Mouse (Mus musculus) ovary, postnatal 14 days (tissue): ENCODE results near the gene Aox2.

ENCODE experiments used
- DNase-seq: peaks from one replicate; pipeline ENCODE4 v3.0.0; 2022; ENCODE audit warnings: low spot score

The Aox2 gene

DNA sequence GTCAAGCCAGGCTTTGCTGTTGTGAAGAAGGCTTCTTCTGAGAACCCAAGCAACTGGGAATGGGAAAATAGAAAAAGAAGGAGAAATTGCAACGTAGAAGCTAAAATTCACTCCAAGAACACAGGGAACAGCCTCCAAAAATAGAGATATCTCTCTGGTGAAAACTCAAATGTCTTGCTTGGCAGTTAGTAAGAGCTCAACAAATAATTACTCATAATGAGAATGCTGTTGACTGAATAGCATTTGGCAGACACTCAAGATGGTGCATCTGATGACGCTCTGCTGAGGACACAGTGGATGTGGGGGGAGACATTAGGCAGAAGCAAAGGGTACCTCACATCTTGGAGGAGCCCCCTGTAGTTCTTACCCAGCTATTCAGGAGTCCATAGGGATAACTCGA is 10.0 kb downstream of the Aox2 start:
- no peak for DNase-seq

DNA sequence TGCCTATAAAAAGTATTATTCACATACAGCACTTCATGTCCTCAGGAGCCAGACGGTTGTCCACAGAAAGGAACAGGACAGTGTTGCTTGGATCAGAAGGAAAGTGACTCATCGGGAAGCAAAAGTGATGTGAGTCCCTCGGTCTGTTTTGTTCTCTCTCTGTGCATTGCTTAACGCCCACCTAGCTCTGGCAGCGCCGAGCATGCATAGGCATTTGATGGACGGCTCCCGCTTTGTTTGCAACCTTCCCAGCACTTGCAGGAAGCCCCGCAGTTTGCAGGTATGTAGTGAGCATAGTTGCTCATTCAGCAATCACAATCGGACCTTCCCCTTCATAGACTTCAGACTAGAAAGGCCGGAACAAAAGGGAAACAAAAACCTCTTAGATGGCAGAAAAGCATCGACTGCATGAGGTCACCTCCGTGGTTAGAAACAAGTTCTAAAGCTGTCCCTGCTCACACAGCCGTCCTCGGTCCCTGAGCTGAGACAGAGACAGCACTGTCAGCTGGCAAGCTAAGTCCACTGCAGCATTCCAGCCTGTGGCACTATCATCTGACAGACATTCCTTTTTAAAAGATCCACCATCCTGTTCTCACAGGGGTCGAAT is 11.8 kb downstream of the Aox2 start:
- DNase-seq: no peak

DNA sequence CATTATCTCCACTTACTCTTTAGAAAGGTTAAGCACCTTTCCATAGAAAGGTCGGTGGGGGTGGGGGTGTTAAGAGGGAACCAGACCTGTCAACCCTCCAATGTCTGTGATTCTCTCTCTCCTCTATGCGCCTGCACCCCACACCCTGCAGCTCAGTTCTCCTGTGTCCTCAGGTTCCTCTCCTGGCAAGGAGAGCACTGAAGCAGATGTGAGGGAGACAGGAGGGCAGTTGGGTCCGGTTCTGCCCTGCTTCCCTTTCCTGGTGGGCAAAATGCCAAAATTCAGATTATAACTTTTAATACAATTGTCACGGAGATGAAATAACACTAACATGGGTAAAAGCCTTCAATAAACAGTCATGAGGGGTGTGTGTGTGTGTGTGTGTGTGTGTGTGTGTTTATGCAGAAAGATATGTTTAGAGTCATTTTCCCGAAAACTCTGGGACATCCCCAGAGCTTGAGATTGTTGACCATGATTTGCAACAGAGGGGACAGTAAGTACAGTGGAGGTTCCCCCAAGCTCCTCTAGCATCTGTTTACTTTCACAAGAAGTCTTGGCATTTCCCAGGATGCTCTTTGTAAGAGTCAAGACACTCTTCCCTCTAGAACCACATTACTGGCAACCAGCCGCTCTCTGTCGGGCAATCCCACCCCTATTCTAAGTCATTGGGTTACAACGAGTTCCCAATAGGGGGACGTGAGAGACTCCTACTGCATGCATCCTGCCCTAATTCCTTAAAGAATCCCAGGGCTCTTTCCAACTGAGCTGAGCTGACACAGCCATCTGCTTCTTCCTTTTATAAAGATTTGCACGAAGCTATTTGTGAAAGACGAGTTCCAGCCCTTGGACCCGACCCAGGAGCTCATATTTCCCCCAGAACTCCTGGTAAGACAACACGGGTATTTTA is 13.5 kb downstream of the Aox2 start:
- no peak for DNase-seq

DNA sequence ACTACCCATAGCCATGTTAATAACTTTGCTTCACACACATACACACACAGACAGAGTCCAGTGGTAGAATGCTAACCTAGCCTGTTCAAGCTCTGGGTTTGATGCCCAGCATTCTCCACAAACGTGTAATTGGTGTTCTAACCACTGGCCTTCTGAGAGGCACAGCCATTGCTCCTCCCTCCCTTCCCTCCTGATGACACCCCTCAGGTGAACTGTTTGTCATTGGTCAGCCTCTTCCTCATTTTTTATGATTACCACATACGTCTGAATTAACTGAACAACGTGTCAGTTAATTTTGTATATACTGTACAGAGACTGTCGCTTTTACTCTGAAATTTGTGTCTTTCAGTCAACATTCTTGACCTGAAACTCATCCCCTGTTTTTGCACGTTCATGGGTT is 16.6 kb downstream of the Aox2 start:
- DNase-seq: no peak

DNA sequence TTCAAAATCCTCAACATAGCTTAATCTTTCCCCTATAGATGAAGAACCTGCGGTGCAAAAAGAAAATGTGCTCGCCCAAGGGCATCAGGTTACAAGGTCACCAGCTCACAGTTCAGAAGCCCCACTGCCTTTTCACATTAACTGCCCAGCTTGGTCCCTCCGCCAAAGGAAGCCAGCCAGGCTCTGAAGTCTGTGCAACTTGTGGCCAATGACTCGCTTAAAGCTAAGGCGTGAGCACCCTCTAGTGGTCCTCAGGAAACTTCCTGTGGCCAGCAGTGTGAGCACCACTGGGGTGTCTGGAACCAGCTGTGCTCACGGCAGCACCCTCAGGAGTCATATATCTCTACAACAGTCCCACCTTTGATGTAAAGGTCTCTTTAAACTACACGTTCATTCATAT is 18.2 kb downstream of the Aox2 start:
- peak; percentile 62 for DNase-seq

DNA sequence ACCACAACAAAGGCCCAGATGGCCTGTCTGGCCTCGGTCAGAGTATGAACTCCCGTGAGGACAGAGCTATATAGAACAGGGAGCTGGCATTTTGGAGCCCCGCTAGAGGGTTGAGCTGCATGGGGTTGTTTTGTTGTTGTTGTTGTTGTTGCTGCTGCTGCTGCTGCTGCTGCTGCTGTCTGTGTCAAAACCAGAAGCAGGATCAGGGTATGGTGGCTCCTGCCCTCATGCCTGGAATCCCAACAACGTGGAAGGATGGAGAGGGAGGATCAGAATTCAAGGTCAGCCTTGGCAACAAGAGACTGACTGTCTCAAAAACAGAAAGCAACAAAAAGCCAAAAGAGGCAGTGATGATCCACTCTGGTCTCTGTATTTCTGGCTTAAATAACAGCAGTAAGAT is 18.7 kb downstream of the Aox2 start:
- DNase-seq: no peak

DNA sequence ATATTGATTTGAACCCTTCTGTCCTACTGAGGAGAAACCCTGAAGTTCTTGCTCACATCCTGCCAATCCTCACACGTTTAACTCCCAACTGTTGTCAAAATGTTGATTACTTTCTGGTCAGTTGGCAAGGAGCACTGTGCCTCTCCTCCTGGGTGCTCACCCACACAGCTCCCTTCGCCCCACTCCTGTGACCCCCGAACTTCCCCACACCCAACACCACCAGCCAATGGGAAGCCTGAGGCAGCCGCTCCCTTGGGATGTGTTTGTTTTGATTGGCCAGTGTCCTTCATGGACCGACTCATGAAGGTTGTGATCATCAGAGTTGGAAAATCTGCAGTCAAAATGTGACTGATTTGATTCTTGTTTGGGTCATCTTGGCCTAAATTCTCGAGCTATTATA is 20.2 kb downstream of the Aox2 start:
- DNase-seq: no peak

DNA sequence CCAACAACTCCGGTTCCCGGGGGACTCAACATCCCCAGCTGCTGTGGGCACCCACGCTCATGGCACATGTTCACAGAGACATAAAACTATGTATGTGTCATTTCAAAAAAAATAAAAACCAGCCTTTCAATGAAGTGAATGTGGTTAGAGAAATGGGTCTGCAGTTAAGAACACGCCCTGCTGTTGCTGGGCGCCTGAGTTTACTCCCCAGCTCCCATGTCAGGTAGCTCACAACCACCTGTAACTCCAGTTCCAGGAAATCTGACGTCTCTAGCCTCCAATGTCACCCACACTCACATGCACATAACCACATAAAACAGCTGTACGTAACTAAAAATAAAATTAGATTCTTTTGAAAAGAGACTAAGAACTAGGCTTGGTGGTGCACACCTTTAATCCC is 22.9 kb downstream of the Aox2 start:
- DNase-seq: no peak

DNA sequence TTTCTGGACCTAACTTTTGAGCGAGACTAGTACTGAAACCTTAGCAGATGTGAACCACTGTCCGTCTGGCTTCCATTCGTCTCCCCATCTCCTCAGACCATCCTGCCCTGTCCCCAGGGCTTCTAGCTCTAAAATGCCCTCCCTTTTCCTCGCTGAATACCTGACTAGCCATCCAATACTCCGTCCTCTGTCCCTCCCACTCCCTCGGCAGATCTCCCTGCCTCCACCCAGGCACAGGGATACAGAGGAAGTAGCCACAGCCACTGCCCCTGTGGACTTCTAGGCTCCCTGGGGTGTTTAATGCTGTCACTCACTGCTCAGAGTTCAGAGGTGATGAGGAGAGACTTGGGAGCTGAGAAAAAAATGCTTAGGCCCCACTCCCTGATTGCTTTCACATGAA is 23.9 kb downstream of the Aox2 start:
- no peak for DNase-seq

DNA sequence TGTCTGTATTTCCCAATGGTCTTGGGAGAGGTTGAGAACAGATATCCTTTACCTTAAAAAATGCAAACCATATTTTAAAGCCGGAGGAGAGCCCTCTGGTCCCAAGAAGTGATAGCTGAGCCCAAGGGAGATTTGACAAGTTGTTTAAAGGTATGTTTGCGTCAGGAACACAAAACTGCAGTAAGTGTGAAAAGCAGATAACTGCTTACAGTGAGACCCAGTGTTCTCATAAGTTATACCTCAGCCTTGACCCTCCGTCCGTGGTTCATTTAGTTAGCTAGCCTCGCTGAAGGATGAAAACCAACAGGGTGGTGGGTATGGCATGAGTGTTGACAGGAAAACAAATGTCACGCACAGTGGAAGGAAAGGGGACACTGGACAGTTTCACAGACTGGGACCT is 24.9 kb downstream of the Aox2 start:
- no peak for DNase-seq

DNA sequence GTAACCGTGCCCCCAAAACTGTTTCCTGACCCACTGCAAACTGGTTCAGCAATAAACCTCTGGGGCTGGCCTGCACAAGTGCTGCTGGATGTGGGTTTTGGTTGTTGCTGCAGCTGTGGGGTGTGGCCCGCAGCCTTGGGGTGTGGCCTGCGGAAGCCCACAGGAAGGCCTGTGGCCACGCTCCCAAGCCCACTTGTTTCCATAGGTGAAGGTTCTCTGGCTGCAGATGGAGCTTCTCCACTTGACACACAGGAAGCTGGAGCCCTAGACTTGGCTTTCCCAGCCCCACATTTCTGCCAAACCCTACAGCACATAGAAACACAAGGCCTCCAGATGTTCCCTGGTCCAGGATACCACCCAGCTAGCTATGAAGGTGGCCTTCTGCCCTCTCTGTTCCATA is 25.6 kb downstream of the Aox2 start:
- DNase-seq: no peak

DNA sequence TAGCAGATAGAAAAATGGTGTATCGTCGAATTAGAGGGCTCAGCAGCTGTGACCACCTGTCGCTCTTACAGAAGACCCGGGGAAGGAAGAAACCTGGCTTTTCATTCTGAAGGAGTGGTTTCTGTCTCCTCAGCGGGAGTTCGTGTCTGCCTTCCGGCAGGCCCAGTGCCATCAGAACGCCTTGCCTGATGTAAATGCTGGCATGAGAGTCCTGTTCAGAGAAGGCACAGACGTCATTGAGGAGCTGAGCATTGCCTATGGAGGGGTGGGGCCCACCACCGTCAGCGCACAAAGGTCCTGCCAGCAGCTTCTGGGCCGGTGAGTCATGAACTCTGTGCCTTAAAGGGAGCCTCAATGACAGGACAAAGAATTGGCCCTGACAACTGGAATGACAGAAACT is 26.2 kb downstream of the Aox2 start:
- no peak for DNase-seq

DNA sequence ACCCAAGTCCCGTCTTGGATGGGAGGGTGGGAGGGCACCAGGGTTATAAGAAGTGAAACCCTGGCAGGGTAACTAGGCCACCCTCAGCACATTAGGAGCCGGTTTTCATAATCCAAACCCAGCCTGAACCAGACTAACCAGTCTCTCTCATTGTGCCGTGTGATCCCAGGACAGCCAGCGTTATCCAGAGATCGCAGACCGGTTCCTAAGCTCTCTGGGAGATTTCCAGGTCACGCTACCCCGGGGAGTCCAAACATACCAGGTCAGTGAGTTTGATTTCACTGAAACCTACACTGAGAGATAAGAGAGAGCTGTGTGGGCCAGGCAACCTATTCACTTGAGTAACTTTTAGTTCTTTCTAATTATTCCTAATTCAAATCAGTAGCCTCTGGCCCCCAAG is 29.1 kb downstream of the Aox2 start:
- DNase-seq: no peak

DNA sequence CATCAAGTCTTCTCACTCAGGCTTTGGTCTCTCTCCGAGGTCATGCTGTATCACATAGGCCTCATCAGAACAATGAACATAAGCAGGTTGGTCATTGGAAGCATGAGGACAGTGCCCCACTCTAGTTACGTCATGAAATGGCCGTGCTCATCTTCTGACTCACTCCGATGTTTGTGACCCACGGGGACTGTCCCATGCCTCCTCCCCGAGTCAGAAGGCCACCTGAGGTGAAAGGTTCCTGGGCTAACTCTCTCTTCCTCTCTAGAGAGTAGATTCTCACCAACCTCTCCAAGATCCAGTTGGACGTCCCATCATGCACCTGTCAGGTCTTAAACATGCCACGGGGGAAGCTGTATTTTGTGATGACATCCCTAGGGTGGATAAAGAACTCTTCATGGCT is 30.5 kb downstream of the Aox2 start:
- no peak for DNase-seq

DNA sequence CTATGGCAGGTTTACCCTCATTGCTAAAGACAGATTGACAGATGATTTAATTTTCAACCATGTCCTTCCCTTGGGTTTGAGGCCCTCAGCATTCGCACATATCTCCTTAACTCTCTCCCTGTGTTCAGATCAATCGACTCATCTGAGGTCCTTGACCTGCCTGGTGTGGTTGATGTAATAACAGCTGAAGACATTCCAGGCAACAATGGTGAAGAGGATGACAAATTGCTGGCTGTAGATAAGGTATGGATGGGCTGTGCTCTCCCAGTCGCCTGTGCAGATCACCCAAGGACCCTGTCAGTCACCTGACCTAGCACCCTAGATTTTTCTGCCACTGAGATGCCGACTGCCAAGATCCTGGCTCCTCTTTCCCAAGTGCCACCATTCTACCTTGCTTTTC is 31.7 kb downstream of the Aox2 start:
- DNase-seq: no peak

DNA sequence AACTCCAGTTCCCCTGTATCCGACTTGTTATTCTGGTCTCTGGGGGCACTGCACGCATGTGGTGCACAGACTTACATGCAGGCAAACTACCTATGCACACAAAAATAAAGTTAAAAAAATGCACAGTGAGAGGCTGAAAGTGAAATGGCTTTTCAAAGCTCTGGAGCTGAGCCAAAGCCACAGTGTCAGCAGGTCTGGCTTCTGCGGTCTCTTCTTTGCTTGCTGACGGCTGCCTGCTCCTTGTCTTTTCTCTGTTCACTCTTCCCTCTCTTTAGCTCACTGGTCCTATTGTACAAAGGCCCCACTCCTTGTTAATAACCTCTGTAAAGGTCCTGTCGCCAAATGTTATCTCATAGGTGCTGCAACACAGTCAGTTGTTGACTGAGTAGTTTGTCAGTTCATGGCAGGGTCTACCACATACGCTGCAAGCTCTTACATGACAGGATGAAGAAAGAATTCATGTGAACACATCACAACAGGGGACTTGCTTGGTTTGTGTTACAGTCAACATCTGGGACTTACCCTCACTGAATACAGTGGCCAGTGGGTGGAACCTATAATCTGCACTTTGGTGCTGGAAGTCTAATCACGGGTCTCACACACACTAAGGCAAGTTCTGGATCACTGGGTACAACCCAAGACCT is 33.2 kb downstream of the Aox2 start:
- no peak for DNase-seq

DNA sequence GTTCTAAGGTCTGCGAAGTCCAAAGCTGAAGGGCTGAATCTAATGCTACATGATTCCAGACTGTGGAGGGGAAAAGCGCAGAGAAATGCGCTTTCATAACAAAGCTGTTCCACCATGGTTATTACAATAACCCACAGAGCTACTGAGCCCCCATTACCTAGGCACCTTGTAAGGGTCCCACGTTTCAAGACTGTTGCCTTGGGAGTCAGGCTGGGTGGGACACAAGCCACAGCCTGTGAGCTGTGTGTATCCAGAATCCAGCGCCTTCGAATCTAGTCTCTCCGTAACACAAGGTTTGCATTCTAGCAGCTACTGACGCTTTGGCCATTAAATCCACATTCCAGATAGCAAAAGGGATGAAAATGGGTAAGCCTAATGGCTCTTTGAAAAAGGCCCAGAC is 35.0 kb downstream of the Aox2 start:
- no peak for DNase-seq

DNA sequence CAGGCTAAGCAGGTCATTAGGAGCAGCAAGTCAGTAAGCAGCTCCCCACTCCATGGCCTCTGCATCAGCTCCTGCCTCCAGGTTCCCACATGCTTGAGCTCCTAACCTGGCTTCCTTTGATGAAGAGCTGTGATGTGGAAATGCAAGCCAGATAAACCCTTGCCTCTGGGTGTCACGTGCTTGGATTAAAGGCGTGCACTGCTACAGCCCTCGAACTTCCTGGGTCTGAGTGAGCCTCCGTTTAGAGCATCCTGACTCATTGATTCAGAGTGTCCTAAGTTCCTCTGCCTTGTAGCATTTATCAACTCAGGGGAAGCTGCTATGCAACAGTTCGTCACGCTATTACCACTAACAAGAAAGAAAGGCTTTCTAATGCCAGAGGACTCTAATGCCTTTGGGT is 37.4 kb downstream of the Aox2 start:
- no peak for DNase-seq

DNA sequence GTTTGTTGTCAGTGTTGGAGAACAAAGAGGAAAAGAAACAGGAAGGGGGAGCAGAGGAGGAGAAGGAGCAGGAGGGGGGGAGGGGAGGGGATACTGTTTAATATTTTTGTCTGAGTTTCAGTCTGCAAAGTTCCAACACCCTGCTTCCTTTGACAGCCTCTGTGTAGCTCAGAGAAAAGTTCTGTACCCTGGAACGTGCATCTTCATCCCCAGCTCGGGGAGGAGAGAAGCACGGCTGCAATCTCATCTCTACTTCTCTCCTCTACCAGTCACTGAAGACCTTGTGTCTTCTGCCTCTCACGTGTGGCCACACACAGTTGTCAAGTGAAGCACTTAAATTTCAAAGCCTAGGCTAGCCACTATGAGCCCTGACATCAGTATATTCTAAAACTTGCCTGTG is 55.1 kb downstream of the Aox2 start:
- no peak for DNase-seq

DNA sequence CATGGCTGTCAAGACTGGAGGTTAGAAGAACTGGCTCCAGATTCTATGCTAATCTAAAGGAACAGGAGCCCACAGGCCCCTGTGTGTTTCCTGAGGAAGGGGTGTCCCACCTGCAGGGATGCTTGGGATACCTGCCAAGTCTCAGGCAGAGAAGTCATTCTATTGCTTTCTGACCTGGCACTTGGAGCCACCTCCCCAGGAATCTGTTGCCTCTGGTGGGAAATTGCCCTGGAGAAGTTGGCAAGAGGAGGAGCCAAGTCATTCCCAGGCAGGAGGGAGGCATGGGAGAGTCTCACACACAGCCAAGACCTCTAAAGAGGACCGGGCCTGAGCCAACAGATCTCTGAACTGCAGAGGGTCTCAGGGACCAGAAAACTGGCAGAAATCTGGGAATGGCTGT is 61.8 kb downstream of the Aox2 start:
- no peak for DNase-seq

DNA sequence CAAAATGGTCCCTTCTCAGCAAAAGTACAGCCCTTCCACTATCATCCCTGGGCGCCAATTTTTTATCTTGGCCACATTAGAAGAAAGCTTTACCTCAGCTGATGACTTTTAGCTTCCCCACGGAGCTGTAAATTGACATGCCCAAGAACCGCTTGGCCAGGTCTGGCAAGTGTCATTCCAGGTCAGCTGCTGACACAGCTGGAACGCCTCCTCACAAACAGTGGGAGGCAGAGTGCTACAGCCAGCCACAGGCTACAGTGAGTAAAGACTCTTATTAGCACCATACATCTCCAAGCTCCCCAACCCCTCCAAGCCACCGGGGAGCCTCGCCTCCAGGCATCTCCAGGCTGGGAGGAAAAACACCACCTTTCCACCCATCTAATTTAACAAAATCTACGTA is 63.5 kb downstream of the Aox2 start:
- no peak for DNase-seq

DNA sequence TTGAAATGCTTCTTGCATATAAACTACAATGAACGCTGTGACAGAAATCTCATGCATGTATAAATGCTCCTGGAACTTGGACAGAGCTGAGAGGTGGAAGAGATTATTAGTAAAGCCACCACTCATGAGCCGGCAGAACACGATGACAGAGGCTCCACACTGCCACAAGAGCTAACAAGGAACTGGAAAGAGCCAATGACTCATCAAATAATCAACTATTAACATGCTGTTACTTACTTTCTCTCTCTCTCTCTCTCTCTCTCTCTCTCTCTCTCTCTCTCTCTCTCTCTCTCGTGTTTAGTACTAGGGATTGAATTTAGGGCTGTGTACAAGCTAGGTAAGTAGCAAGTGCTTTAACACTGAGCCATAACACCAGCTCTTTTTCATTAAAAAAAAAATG is 65.7 kb downstream of the Aox2 start:
- no peak for DNase-seq

DNA sequence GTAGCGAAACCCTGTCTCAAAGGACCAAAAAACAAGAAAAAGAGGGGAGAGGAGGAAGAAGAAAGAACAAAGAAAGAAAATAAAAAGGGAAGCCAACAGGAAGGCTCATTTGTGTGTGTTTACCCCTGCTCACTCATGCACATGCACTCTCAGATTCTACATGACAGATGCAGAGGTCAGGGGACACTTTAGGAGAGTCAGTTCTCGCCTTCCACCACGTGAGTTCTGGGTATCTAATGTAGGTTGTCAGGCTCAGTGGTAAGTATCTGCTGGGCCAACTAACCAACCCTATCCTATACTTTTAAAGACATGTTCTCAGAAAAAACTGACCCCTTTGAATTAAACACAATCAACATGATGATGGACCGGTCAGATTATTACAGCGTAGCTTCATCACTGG is 66.4 kb downstream of the Aox2 start:
- DNase-seq: no peak

DNA sequence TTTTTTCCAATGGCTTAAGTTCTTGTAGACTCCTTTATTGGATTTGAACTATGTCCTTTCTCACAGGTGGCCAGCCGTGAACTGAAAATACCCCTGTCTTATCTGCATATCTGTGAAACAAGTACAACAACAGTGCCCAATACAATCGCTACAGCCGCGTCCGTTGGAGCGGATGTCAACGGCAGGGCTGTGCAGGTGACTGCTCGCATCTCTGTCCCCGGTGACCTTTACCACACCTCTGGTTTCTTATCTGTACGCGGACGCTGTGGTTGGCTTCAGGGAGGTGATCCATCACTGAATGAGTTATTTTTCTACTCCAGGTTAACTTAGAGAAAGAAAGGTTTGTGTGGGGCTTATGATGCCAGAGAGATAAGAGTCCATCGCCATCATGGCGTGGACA is 68.0 kb downstream of the Aox2 start:
- no peak for DNase-seq
